Mouse (Mus musculus) A20 (cell line): ENCODE data around the gene Gm20388.

Experiments used
- DNase-seq: peaks from one replicate; pipeline ENCODE4 v3.0.0-alpha.2; 2011; ENCODE audit warnings: low read depth, low spot score

Gm20388 gene

DNA sequence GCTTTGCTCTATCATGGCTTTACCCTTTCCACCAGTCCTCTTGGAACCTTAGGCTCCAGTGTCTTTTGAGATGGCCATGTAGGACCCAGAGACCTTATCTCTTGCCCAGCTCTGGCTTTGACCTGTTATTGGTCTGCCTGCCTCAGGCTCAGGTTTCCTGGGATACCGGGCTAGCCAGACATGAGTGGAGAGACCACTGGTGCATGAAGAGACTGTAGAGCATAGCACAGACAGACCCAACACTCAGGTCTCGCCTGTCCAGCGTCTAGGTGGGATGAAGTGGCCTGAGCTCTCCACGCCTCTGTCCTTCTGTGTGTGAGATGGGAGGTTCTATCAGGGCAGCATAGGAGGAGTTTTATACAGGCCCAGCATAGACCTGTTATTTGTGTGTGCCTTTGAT lies 3438.4 kb downstream of the Gm20388 start:
- no peak for DNase-seq

DNA sequence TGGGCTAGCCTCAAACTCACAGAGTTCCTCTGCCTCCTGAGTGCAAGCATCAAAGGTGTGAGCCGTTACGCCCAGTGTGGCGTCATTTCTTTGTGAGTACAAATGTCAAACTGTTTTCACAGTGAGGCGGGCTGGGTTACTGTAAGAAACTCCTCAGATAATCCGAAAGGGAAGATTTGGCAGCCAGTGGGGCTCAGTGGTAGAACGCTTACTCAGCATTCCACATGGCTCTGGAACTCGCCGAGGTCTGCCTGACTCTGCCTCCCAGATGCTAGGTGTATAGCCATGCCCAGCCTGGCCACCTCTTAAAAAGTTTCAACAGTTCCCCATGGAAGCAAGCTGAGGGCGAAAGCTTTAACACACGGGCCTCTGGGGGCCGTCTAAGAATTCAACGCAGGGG lies 3441.5 kb downstream of the Gm20388 start:
- DNase-seq = no peak

DNA sequence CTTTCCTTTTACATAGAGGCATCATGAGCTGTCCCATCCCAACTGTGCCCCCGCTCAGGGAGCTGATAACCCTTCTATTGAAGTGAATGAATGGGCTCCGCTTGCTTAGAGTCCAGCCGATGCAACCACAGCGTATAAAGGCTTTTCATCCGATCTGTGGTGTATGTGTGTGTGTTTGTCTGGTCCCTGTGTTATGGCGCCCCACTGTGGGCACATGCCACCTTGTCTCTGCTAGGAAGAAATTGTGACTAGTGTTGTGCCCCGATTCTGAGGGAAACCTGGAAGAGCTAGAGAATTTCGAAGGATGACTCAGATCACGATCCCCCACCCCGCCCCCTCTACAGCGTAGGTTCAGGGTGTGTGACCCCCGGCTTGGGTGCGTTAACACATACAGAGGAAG lies 3442.1 kb downstream of the Gm20388 start:
- peak; percentile 42 for DNase-seq

DNA sequence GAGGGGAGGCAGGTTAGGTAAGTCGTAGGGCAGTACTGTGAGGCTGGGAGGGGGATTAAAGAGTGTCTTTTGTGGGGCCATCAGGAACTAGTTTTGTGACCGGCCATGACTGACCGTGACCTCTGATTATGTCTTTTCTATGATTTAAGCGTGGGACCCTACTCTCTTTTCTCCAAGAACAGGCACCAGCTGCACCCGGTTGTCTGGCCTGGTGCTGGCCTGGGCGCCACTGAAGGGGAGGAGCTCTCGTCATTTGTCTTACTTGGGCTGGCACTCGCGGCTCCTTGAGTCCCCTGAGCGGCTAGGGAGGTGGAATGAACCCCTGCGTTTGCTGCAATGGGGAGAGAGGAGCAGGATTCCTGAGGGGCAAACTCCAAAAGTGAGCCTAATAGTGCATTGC lies 3442.6 kb downstream of the Gm20388 start:
- DNase-seq = no peak

DNA sequence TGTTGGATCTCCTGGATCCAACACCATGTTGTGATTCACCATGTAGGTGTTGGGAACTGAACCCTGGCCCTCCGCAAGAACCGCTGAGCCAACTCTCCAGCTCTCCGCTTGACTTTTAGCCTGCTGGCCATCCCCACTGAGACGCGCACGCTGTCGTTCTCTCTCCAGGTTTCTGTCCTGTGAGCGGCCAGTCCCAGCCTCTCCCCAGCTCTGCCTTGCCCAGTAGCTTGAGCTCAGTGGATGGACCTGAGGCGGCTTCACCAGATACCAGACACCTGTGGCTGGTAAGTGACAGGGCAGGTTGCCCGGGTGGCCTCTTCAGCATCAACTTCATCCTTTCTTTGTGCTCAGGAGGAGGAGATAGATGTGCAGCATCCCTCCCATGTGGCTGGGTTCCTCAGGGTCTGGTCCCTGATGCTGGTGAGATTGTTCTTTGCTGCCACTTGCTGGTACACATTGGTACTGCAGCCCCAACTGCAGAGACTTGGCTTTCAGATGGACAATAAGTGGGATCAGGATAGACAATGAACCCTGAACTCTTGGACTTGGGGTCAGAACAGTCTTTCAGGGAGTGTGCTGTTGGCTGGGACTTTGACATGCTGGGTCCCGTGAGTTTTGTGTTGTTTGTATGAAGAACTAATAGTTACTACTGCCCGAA lies 3450.6 kb downstream of the Gm20388 start:
- DNase-seq = peak; percentile 74

DNA sequence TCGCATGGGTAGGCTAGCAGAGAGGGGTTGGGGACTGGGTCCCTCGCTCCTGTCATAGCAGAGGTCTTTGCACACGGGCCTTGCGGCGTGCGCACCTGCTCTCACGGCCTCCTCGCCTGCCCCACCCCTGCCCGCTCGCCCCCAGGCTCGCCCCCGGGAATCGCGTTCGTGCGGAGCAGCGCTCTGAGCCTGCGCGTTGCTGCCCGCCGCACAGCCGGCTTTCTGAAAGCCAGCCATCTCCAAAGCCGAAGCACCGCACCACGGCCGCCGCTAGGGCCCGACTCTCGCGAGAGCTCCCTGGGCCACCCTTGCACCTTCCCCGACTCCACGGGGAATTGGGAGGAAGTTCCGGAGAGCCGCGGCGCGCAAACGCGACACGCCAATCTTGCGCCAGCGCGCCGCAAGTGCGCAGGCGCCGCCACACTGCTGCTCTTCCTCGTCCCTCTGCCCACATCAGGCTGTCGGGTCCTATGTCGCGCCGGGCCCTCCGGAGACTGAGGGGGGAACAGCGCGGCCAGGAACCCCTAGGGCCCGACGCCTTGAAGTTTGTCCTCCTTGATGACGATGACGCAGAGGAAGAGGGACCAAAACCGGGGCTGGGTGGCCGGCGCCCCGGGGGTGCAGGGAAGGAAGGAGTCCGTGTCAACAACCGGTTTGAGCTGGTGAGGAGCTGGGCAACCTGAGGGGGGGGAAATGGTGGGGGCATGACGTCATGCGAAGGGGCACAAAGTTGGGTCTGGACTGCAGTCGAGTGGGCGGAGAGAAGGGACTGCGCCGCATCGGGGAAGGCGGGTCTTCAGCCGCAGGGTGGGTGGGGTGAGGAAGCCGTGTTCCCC lies 3463.0 kb downstream of the Gm20388 start, which contains the start of gene Tcf25:
Tcf25 (plus strand) TSS at position 351 of the 836 bp plus-strand sequence.
- DNase-seq = peak; percentile 98

DNA sequence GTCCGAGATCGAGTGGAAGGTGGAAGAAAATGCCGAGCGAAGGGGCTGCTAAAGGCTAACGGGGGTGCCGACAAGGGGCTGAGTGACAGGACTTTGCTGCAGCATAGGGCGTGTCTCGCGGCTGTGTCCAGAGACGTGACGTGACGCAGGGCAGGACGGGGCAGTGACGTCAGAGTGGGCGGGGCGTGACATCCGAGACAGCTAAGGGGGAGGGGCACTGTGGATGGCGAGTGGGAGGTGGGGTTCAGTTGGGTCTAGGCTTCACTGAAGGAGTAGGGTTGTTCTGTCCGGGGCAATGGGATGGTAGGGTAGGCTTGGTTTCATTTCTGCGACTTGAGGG lies 3463.6 kb downstream of the Gm20388 start:
- peak; percentile 94 for DNase-seq

DNA sequence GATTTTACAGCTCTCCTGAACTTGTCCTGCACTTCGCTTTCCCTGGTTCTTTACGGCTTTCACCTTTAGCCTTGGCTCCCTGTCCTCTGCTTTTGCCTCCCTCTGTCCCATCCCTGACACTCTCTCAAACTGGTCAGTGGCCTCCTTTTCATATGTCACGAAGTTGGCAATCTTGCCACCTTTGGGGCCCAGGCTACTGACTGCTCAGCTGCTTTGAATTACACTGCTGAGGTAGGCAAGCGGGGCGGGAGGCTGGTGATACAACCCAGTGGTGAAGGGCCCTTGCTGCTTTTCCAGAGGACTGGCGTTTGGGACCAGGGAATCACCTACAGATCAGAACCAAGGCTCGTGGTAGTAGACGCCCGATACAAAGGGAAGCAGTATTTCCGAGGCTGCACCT lies 3465.1 kb downstream of the Gm20388 start:
- DNase-seq = no peak

DNA sequence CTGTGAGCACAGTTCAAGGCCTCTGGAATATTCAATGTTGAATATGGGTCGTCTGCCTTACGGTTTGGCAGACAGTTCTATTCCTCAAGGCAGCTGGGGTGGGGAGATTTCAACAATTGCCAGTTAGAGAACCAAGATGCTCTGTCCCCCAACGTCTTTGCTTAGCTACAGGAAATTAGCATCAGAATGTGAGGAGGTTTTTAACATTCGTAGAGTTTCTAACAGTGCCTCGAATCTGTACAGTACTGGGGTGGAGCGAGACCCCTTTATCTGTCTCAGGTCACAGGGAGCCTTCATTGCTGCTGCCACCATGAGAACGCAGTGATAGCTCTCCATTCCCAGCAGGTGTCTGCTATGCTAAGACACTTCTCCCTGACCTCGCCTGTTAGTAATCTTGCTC lies 3465.5 kb downstream of the Gm20388 start:
- DNase-seq = no peak

DNA sequence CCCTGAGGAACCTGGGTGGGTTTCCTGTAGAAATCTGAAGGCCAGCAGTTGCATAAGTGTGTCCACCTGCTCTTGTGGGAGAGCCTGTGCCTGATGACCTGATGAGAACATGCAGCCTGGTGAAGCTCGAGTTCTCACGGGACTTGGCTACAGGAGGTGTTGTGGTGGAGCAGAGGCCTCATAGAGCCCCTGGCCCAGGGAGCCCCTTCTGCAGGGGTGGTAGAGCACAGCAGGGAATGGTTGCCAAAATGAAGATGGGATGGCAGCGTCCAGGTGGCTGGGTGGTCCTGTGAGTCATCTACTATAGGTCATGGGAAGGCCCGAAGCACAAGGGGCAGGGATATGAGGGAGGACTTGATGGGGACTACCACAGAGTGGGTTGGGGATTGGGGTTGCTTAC lies 3471.1 kb downstream of the Gm20388 start:
- no peak for DNase-seq

DNA sequence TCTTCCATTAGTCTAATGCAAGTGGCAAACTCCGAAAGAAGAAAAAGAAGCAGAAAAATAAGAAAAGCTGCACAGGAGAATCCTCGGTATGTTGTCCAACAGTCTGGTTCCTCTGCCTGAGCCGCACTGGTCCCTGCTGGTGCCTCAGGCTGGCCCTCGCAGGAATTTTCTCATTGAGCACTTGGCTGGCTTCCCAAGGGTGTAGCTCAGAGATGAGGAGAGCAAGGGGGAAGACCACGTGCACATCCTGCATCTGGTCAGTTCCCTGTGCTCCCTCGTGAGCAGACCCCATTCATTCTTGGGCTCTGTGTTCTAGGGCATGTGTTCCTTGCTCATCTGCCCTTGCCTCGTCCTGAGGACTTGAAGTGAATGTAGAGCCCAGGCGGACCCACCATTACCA lies 3471.9 kb downstream of the Gm20388 start:
- DNase-seq = no peak

DNA sequence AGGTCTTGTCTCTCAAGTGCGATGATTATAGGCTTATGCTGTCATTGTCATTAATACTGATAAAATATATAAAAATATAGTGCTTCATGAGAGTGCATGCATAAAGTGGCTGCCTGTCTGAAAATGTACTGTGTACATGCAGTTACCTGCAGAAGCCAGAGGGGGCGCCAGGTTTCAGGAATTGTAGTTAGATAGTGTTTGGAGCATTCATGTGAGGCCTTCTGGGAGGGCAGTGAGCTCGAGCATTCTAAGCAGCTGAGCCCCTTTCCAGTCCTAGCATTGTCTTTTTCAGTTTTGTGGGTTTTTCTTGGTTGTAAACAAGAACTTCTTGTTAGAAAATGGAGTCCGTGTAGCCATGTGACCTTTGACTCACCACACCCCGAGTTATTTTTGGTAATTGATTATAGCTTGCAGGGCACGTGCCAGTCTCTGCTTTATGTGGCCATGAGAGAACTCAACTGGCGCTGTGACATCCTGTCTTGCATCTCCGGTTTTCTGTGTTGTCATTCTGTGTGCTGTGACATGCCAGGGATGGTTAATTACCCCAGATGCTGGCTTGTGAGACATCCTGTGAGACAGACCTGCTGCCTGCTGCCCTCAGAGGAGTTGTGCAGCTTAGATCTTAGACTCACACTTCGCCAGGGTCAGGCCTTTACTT lies 3474.4 kb downstream of the Gm20388 start:
- peak; percentile 45 for DNase-seq

DNA sequence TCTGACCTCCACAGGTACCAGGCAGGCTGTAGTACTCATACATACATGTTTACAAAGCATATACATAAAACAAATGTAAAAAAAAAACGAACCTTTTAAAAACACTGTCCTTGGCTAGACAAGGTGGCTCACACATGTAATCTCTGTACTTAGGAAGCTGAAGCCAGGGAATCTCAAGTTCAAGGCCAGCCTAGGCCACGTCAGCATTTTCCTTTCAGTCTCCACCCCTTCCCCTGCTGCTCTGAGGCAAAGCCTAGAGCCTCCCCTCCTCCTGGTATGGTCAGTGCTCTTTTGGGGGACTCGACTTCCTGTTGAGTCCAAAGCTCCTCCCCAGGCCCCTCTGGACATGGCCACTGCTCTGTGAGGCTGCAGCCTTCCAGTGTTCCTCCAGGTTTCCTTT lies 3476.4 kb downstream of the Gm20388 start:
- no peak for DNase-seq

DNA sequence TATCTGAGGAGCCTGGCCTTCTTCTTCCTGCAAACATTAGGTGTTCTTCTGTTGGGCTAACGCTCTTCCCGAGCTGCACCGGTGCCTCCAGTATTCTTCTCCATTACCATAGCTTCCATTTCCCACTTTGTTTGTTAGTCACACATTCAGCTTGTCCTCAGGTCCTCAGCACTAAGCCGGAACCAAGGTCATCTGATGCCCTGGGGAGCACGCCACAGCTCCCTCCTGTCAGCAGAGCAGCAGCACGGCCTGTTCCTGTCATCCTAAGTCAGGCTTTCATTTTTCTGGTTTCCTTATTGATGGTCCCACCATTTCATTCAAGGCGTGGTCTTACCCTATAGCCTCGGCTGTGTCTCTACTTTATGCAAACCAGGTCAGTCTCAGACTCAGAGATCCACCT lies 3477.2 kb downstream of the Gm20388 start:
- DNase-seq = no peak

DNA sequence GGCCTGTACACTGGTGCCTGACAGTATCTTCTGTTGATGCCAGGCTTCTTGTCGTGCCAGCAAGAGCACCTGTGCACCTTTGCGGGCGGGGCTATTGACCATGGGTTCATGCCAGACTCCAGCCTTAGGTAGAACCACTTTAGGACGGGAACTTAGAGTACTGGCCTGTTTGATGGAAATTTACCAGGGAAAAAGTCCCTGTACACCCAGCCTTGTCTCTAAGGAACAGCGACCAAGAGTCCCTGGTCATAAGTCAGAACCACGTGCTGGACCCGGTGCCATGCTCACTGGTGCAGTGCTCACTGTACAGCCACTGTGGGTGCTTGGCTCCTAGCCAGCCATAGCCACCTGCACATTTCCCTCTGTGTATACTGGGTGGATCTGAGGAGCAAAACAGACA lies 3478.4 kb downstream of the Gm20388 start:
- DNase-seq = no peak

DNA sequence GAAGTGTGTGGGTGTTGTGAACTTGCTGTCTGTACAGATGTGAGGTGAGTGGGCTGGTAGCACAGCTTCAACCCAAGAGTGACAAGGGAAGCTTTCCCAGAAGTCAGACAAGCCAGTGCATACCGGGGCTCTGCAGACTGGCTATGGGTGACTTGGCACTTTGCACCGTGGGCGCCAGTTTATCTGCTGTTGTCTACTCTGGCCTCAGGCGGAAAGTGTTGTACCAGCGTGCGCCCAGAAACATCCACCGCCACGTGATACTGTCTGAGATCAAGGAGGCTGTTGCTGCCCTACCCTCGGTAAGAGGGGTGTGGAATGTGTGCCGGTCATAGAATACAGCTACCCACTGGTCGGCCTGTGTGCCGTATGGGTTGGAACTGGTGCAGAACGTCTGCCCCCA lies 3487.7 kb downstream of the Gm20388 start:
- no peak for DNase-seq

DNA sequence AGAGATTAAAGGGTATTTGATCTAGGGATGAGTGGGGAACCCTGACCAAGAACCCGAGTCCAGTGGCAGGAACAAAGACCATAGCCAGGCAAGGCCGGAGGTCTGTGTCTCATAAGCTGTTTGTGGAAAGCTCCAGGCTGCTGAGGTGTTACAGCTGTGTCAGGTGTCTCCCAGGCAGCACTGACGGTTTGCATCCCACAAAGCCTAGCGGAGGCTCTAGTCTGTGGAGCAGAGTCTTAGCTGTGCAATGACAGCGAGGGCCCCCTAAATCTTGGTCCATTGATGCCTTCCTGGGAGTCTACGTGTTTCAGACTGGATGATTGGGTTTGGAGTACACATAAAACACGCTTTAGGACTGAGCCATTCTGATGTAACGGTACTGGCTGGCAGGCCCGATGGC lies 3491.3 kb downstream of the Gm20388 start:
- no peak for DNase-seq

DNA sequence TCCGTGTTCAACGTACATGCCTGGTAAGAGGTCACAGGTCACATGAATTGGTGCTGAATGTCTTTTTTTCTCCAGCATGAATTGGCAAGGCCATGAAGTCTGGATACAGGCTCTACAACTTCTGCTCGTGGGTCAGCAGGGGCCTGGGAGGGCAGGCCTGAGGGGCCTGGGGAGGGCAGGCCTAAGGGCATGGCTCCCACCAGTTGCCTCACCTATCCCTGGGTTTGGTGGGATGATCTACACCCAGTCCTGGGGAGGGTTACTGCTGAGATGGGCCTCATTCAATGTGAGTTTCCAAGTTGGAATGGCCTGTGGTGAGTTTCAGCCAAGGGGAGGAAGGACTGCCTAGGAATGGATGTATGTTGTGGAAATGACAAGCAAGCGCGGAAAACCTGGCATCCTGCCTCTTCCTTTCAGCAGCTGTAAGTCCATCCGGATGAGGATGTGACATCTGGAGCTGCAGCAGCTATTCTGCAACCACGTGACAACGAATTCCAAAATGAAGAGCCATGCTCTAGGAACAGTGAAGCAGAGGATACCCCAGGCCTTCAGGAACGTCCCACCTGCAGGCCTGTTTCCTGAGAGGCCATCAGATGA lies 3492.2 kb downstream of the Gm20388 start:
- DNase-seq = no peak

DNA sequence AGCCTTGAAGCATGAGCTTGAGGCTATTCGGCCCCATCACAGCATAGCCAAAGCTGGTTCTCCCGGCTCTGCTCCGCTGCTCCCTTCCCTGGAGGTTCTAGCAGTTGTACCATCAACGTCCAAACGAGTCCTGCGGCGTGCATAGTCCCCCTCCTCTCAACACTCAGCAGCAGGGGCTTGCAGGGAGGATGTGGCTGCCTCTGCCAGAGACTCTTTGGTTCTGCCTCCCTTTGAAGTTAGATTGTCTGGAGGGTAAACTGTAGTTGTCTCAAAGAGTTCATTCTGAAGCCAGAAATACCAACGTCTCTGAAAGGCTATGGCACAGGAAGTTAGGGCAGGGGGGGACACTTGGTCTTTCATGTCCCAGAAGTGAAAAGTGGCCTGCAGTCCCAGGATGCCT lies 3493.9 kb downstream of the Gm20388 start:
- no peak for DNase-seq

DNA sequence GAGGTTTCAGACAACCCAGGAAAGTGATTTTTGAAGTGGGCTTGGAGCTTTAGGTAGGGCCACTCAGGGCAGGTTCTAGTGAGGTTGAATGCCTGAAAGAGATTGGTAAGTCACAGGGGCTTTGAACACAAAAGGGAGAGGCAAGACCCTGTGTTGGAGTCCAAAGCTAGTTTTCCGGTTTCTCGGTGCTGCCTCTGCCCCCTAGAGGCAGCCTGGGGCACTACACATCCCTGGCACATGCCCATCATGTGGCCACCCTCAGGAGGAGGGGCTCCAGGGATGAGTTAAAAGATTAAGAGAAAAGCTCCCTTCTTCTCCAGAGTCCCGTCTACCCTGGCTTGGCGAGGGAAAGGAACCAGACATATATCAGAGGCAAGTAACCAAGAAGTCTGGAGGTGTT lies 3496.1 kb downstream of the Gm20388 start, which contains the start of gene Mc1r:
Mc1r (plus strand) TSS at position 322 of the 400 bp plus-strand sequence.
- DNase-seq = peak; percentile 83

DNA sequence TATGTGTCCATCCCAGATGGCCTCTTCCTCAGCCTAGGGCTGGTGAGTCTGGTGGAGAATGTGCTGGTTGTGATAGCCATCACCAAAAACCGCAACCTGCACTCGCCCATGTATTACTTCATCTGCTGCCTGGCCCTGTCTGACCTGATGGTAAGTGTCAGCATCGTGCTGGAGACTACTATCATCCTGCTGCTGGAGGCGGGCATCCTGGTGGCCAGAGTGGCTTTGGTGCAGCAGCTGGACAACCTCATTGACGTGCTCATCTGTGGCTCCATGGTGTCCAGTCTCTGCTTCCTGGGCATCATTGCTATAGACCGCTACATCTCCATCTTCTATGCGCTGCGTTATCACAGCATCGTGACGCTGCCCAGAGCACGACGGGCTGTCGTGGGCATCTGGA lies 3497.0 kb downstream of the Gm20388 start:
- no peak for DNase-seq
